Mouse (Mus musculus): ENCODE data around the gene Nppb.

DNA sequence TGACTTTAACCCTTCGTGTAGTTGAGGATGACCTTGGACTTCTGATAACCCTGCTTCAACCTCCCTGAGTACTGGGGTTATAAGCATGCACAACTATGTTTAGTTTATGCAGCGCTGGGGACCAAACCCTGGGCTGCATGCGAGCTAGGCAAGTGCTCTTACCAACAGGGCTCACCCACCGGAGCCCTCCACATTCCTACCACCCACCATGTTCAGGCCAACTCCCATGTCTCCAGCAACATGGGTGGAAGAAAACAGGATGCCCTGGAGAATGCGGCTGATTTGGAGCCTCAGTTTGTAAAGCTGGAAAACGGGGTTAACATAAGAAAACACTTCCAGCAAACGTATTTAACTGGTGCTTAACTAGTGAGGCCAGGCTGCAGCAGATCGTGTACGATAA lies 49.7 kb upstream of the Nppb start:
- TF ChIP-seq CTCF (IDR thresholded peaks at IDR 0.05; ENCODE audit: low read depth), result no peak
- TF ChIP-seq EP300 (IDR thresholded peaks at IDR 0.05; ENCODE audit: low read depth), result no peak

Measured in liver, embryonic 14.5 days (tissue).